Mouse (Mus musculus) kidney, embryonic 16.5 days (tissue): ENCODE measurements around the gene Git2. TPM values are rescaled to one million over a fixed set of nuclear protein-coding genes. Genes with fewer than 3 reads are reported as not detected.

Experiments
- ATAC-seq: fragments of 200-750 bp; cut with Nextera tagmentation; 2 replicates; pipeline ENCODE4 v1.8.0; 2017; ENCODE audit warnings: moderate TSS enrichment; ENCODE audit not compliant: low FRiP score, low TSS enrichment
- H3K27ac ChIP-seq: fragments of 300-500 bp; sonication (generic); 2 replicates; pipeline ENCODE4 v1.5.1; 2014; ENCODE audit warnings: low read length
- H3K27me3 ChIP-seq: fragments of 300-500 bp; sonication (generic); 2 replicates; pipeline ENCODE4 v1.6.1; 2014; ENCODE audit warnings: low read length, control low read depth, mixed read lengths; ENCODE audit not compliant: insufficient read depth
- H3K36me3 ChIP-seq: fragments of 300-500 bp; sonication (generic); 2 replicates; pipeline ENCODE4 v1.6.1; 2014; ENCODE audit warnings: low read length, control low read depth, mixed read lengths; ENCODE audit not compliant: insufficient read depth
- H3K4me1 ChIP-seq: fragments of 300-500 bp; sonication (generic); 2 replicates; pipeline ENCODE4 v1.6.1; 2014; ENCODE audit warnings: low read length, control low read depth, mixed read lengths; ENCODE audit not compliant: insufficient read depth
- H3K4me2 ChIP-seq: fragments of 300-500 bp; sonication (generic); replicated peaks from 2 replicates; pipeline ENCODE4 v1.6.1; 2014; ENCODE audit warnings: low read depth, low read length
- H3K4me3 ChIP-seq: fragments of 300-500 bp; sonication (generic); 2 replicates; pipeline ENCODE4 v1.5.1; 2014; ENCODE audit warnings: mild to moderate bottlenecking, low read length
- H3K9ac ChIP-seq: fragments of 300-500 bp; sonication (generic); replicated peaks from 2 replicates; pipeline ENCODE4 v1.6.1; 2014; ENCODE audit warnings: low read length
- H3K9me3 ChIP-seq: fragments of 300-500 bp; sonication (generic); 2 replicates; pipeline ENCODE4 v1.6.1; 2016; ENCODE audit warnings: low read length, control low read depth
- WGBS: fragments of 180-500 bp; shearing (Covaris S2); extraction: QIAGEN DNeasy Blood & Tissue Kit; methylation state at CpG from one replicate; pipeline ENCODE4 v1.1.7; 2014; 5-methylcytosine and 5-hydroxymethylcytosine counted together
- polyA plus RNA-seq: library from polyadenylated mRNA; unstranded; fragments of >200 nt; fragmentation: Nextera tagmentation; extraction: Ambion mirVana; gene quantifications from 2 replicates; pipeline ENCODE4 v1.2.1, GENCODE M21; 2015

Gene Git2
- polyA plus RNA-seq, 1 experiment from 2014 or later, result 45.7 TPM

- Histone ChIP-seq H3K27ac (0 out of 2 replicates have a peak overlapping the region, but pooled peaks have one; percentile 25), H3K4me1 (peaks cover 17% of the 10 kb centered on the region), H3K9me3 (no peaks in the 10 kb centered on the region), H3K36me3 (peaks cover 34% of the 10 kb centered on the region), H3K4me3 (no peak overlapping the region), H3K9ac (no peak overlapping the region), H3K4me2 (no peak overlapping the region), H3K27me3 (no peaks in the 10 kb centered on the region)
- 67% methylated on average over 6 of the region's 6 CpGs for WGBS
- ATAC-seq, result no peak
These were observed 32.6 kb upstream of the Git2 start for GRCm38 (mm10) chr5:114807893-114808292.

GRCm38 (mm10) chr5:114807468-114807867 lies 32.2 kb upstream of the Git2 start:
- Histone ChIP-seq H3K27me3 (no peaks in the 10 kb centered on the region), H3K4me3 (no peak overlapping the region), H3K27ac (peak overlapping the region; percentile 70; the same call in 1 of the 2 replicates), H3K4me2 (no peak overlapping the region), H3K9me3 (no peaks in the 10 kb centered on the region), H3K4me1 (peaks cover 13% of the 10 kb centered on the region), H3K9ac (no peak overlapping the region), H3K36me3 (peaks cover 37% of the 10 kb centered on the region)
- ATAC-seq, result peak; percentile 35; the same call in 1 of the 2 replicates
- 33% methylated on average over 8 of the region's 8 CpGs for WGBS

GRCm38 (mm10) chr5:114807063-114807462 lies 31.7 kb upstream of the Git2 start:
- WGBS, result 54% methylated on average over 9 of the region's 9 CpGs

GRCm38 (mm10) chr5:114806636-114807035 lies 31.3 kb upstream of the Git2 start:
- WGBS, result 83% methylated on average over 8 of the region's 8 CpGs
- Histone ChIP-seq H3K9me3 (no peaks in the 10 kb centered on the region), H3K27ac (peak overlapping the region; percentile 70), H3K36me3 (peaks cover 40% of the 10 kb centered on the region), H3K4me3 (no peak overlapping the region), H3K9ac (peak overlapping the region; percentile 29; the same call in 1 of the 2 replicates), H3K4me1 (peaks cover 11% of the 10 kb centered on the region), H3K27me3 (no peaks in the 10 kb centered on the region), H3K4me2 (no peak overlapping the region)
- 0 out of 2 replicates have a peak, but pooled peaks have one; percentile 5 for ATAC-seq

More at GRCm38 (mm10) chr5:114807063-114807462, 31.7 kb upstream of the Git2 start:
- Histone ChIP-seq H3K36me3 (peaks cover 37% of the 10 kb centered on the region), H3K27ac (peak overlapping the region; percentile 70; the same call in 1 of the 2 replicates), H3K9me3 (no peaks in the 10 kb centered on the region), H3K9ac (no peak overlapping the region), H3K27me3 (no peaks in the 10 kb centered on the region), H3K4me2 (no peak overlapping the region), H3K4me3 (no peak overlapping the region), H3K4me1 (peaks cover 11% of the 10 kb centered on the region)
- no peak for ATAC-seq

GRCm38 (mm10) chr5:114805436-114806350 lies 30.4 kb upstream of the Git2 start:
- H3K27me3 ChIP-seq, result no peaks in the 10 kb centered on the region
- peak overlapping the region; percentile 84 for H3K27ac ChIP-seq
- H3K9ac ChIP-seq, result no peak overlapping the region; the same call in 1 of the 2 replicates
- peaks cover 11% of the 10 kb centered on the region for H3K4me1 ChIP-seq
- no peaks in the 10 kb centered on the region for H3K9me3 ChIP-seq
- no peak overlapping the region for H3K4me3 ChIP-seq
- no peak overlapping the region; the same call in 1 of the 2 replicates for H3K4me2 ChIP-seq
- WGBS, result 63% methylated on average over 15 of the region's 15 CpGs
- H3K36me3 ChIP-seq, result peaks cover 44% of the 10 kb centered on the region
- ATAC-seq, result no peak

GRCm38 (mm10) chr5:114804958-114805357 lies 29.6 kb upstream of the Git2 start:
- peaks cover 47% of the 10 kb centered on the region for H3K36me3 ChIP-seq
- no peak overlapping the region for H3K27ac ChIP-seq
- H3K4me3 ChIP-seq, result no peak overlapping the region
- no peaks in the 10 kb centered on the region for H3K27me3 ChIP-seq
- H3K4me2 ChIP-seq, result no peak overlapping the region
- no peaks in the 10 kb centered on the region for H3K9me3 ChIP-seq
- no peak for ATAC-seq
- peaks cover 11% of the 10 kb centered on the region for H3K4me1 ChIP-seq
- WGBS, result 47% methylated on average over 3 of the region's 3 CpGs
- H3K9ac ChIP-seq, result no peak overlapping the region

GRCm38 (mm10) chr5:114804335-114804734 lies 29.0 kb upstream of the Git2 start:
- H3K4me1 ChIP-seq, result peaks cover 11% of the 10 kb centered on the region
- no peak overlapping the region for H3K4me3 ChIP-seq
- H3K4me2 ChIP-seq, result no peak overlapping the region
- ATAC-seq, result no peak
- no peaks in the 10 kb centered on the region for H3K9me3 ChIP-seq
- H3K27ac ChIP-seq, result no peak overlapping the region
- H3K9ac ChIP-seq, result no peak overlapping the region
- peaks cover 51% of the 10 kb centered on the region for H3K36me3 ChIP-seq
- no peaks in the 10 kb centered on the region for H3K27me3 ChIP-seq
- 87% methylated on average over 13 of the region's 13 CpGs for WGBS

- H3K4me3 ChIP-seq, result no peak overlapping the region
- no peaks in the 10 kb centered on the region for H3K9me3 ChIP-seq
- 88% methylated on average over 13 of the region's 13 CpGs for WGBS
- no peak overlapping the region for H3K27ac ChIP-seq
- no peaks in the 10 kb centered on the region for H3K27me3 ChIP-seq
- H3K4me1 ChIP-seq, result peaks cover 11% of the 10 kb centered on the region
- no peak overlapping the region for H3K9ac ChIP-seq
- H3K4me2 ChIP-seq, result no peak overlapping the region
- ATAC-seq, result no peak
- H3K36me3 ChIP-seq, result peaks cover 49% of the 10 kb centered on the region
These were observed 27.9 kb upstream of the Git2 start for GRCm38 (mm10) chr5:114803231-114803630.

GRCm38 (mm10) chr5:114801841-114802240 lies 26.5 kb upstream of the Git2 start:
- H3K27ac ChIP-seq, result no peak overlapping the region
- peaks cover 45% of the 10 kb centered on the region for H3K36me3 ChIP-seq
- H3K9ac ChIP-seq, result no peak overlapping the region
- H3K27me3 ChIP-seq, result no peaks in the 10 kb centered on the region
- no peak for ATAC-seq
- 90% methylated on average over 6 of the region's 6 CpGs for WGBS
- H3K4me2 ChIP-seq, result no peak overlapping the region
- no peaks in the 10 kb centered on the region for H3K9me3 ChIP-seq
- H3K4me3 ChIP-seq, result no peak overlapping the region
- H3K4me1 ChIP-seq, result peaks cover 5% of the 10 kb centered on the region; the same call in 1 of the 2 replicates

- Histone ChIP-seq H3K4me1 (peaks cover 7% of the 10 kb centered on the region; the same call in 1 of the 2 replicates), H3K4me2 (no peak overlapping the region), H3K9ac (no peak overlapping the region), H3K4me3 (no peak overlapping the region), H3K9me3 (no peaks in the 10 kb centered on the region), H3K27me3 (no peaks in the 10 kb centered on the region), H3K36me3 (peaks cover 41% of the 10 kb centered on the region), H3K27ac (no peak overlapping the region)
- ATAC-seq, result no peak
- WGBS, result 25% methylated on average over 8 of the region's 8 CpGs
These were observed 25.7 kb upstream of the Git2 start for GRCm38 (mm10) chr5:114801049-114801448.
